ENCODE assay signal across 8 mouse cellular contexts in genomic region chr9:108263690-108264190, GRCm38 (mm10). TPM values are rescaled to one million over a fixed set of nuclear protein-coding genes. Genes with fewer than 3 reads are reported as not detected.
DNase-seq lines count a peak whose midpoint lies in the region; ATAC-seq and TF ChIP-seq lines count a peak whose summit lies in the region.

Gene Dag1 (minus strand): TSS chr9:108263958.

- peak within 1 kb of the TSS; percentile 76 for H3K4me2 ChIP-seq in embryonic facial prominence, embryonic 15.5 days (replicated peaks)
- peak within 1 kb of the TSS; percentile 69 for H3K4me2 ChIP-seq in kidney, embryonic 14.5 days (replicated peaks; ENCODE audit: low read depth, low read length)
- peak within 1 kb of the TSS; percentile 80 for H3K4me2 ChIP-seq in limb, embryonic 15.5 days

- H3K27ac ChIP-seq in bone marrow, adult 2 months (ENCODE audit: control insufficient read depth, insufficient read depth, low read depth, low read length, poor library complexity): peak within 1 kb of the TSS; percentile 82
- peak within 1 kb of the TSS; percentile 91 for H3K27ac ChIP-seq in embryonic facial prominence, embryonic 15.5 days (replicated peaks)
- H3K27ac ChIP-seq in kidney, embryonic 14.5 days (ENCODE audit: low read depth, low read length): peak within 1 kb of the TSS; percentile 93
- H3K27ac ChIP-seq in limb, embryonic 15.5 days: peak within 1 kb of the TSS; percentile 91

- H3K4me1 ChIP-seq in bone marrow, adult 2 months (ENCODE audit: control insufficient read depth, insufficient read depth, low read length): no peaks in the 10 kb centered on the region; the same call in 1 of the 2 replicates
- H3K4me1 ChIP-seq in embryonic facial prominence, embryonic 15.5 days: peaks cover 24% of the 10 kb centered on the region
- H3K4me1 ChIP-seq in kidney, embryonic 14.5 days (ENCODE audit: control insufficient read depth, insufficient read depth, low read length): peaks cover 29% of the 10 kb centered on the region
- H3K4me1 ChIP-seq in limb, embryonic 15.5 days: peaks cover 22% of the 10 kb centered on the region

- 0 out of 2 replicates have a peak, but pooled peaks have one; percentile 1 for TF ChIP-seq POLR2A in bone marrow, adult 2 months (IDR thresholded peaks at IDR 0.05; ENCODE audit: borderline replicate concordance, control insufficient read depth, low read depth, low read length)

- peak within 1 kb of the TSS; percentile 87 for H3K9ac ChIP-seq in embryonic facial prominence, embryonic 15.5 days
- H3K9ac ChIP-seq in kidney, embryonic 14.5 days (ENCODE audit: low read depth, low read length): peak within 1 kb of the TSS; percentile 93
- peak within 1 kb of the TSS; percentile 79 for H3K9ac ChIP-seq in limb, embryonic 15.5 days

- TF ChIP-seq CTCF in bone marrow, adult 2 months (IDR thresholded peaks at IDR 0.05; ENCODE audit: control insufficient read depth, insufficient read depth, low read length): no peak

- ATAC-seq in embryonic facial prominence, embryonic 15.5 days (ENCODE audit: insufficient number of reproducible peaks, low FRiP score, low TSS enrichment, low read depth): peak; percentile 97
- ATAC-seq in kidney, embryonic 14.5 days (ENCODE audit: low FRiP score, low TSS enrichment): peak; percentile 98
- ATAC-seq in limb, embryonic 15.5 days (ENCODE audit: insufficient number of reproducible peaks, low FRiP score, low TSS enrichment, low read depth): peak; percentile 97

- under 1% methylated on average over 70 of the region's 71 CpGs for WGBS in bone marrow, adult 2 months
- WGBS in embryonic facial prominence, embryonic 15.5 days: under 1% methylated on average over 71 of the region's 71 CpGs
- WGBS in kidney, embryonic 14.5 days: under 1% methylated on average over 57 of the region's 71 CpGs
- under 1% methylated on average over 63 of the region's 71 CpGs for WGBS in limb, embryonic 15.5 days

- H3K4me3 ChIP-seq in bone marrow, adult 2 months (replicated peaks; ENCODE audit: control insufficient read depth, low read depth, low read length): peak within 1 kb of the TSS; percentile 83
- peak within 1 kb of the TSS; percentile 97 for H3K4me3 ChIP-seq in embryonic facial prominence, embryonic 15.5 days (replicated peaks)
- peak within 1 kb of the TSS; percentile 92 for H3K4me3 ChIP-seq in kidney, embryonic 14.5 days (ENCODE audit: low read length)
- H3K4me3 ChIP-seq in limb, embryonic 15.5 days: peak within 1 kb of the TSS; percentile 98

- H3K27me3 ChIP-seq in embryonic facial prominence, embryonic 15.5 days: no peaks in the 10 kb centered on the region
- no peaks in the 10 kb centered on the region for H3K27me3 ChIP-seq in kidney, embryonic 14.5 days (ENCODE audit: control insufficient read depth, insufficient read depth, low read length)
- no peaks in the 10 kb centered on the region for H3K27me3 ChIP-seq in limb, embryonic 15.5 days

- H3K36me3 ChIP-seq in embryonic facial prominence, embryonic 15.5 days: no peaks in the 10 kb centered on the region
- H3K36me3 ChIP-seq in kidney, embryonic 14.5 days (ENCODE audit: control insufficient read depth, insufficient read depth, low read length): no peaks in the 10 kb centered on the region
- H3K36me3 ChIP-seq in limb, embryonic 15.5 days: no peaks in the 10 kb centered on the region

- DNase-seq in 416B (ENCODE audit: low read depth): peak; percentile 96
- peak; percentile 96 to 98 for DNase-seq in heart, adult 9 months (ENCODE audit: low spot score in 2 of 2)
- peak; percentile 77 to 91 for DNase-seq in monocyte, adult 2 months (ENCODE audit: low read depth in 1 of 2, low spot score in 2 of 2)
- peak; percentile 96 for DNase-seq in spleen, postnatal 36 days (ENCODE audit: low spot score in 2 of 2)

- H3K9me3 ChIP-seq in embryonic facial prominence, embryonic 15.5 days (replicated peaks): no peaks in the 10 kb centered on the region
- no peaks in the 10 kb centered on the region for H3K9me3 ChIP-seq in kidney, embryonic 14.5 days (ENCODE audit: control insufficient read depth, low read length)
- H3K9me3 ChIP-seq in limb, embryonic 15.5 days: no peaks in the 10 kb centered on the region

RNA-seq across cellular contexts. Expression of gene Dag1, which starts in this region (rescaled TPM):
- polyA plus RNA-seq in bone marrow, adult 2 months (2011; ENCODE audit: insufficient read depth, insufficient read length, low replicate concordance, missing spikeins): 2.6 and 2.7 TPM in 2 replicates
- 84.0 and 85.9 TPM in 2 replicates for polyA plus RNA-seq in embryonic facial prominence, embryonic 15.5 days (2015; fragmentation: Nextera tagmentation; extraction: Ambion mirVana)
- polyA plus RNA-seq in kidney, embryonic 14.5 days (2014; fragmentation: Nextera tagmentation; extraction: Ambion mirVana): 60.7 and 129 TPM in 2 replicates
- 86.6 and 107 TPM in 2 replicates for polyA plus RNA-seq in limb, embryonic 15.5 days (2015; fragmentation: Nextera tagmentation; extraction: Ambion mirVana)

Comparison
In these comparisons a context has a peak if more than half of its experiments do, and no peak if none do; other contexts are left out.
1. Peak in every context shown above with its lines: DNase-seq, ATAC-seq, H3K4me3 ChIP-seq and H3K27ac ChIP-seq.
2. RNA of gene Dag1 (polyA plus RNA-seq): 60.7 to 129 TPM in kidney, embryonic 14.5 days, 86.6 to 107 TPM in limb, embryonic 15.5 days and 84.0 to 85.9 TPM in embryonic facial prominence, embryonic 15.5 days; 2.6 to 2.7 TPM in bone marrow, adult 2 months; every median in the first group is over 10 times any median in the second.